Mouse (Mus musculus) A20 (cell line): ENCODE results near the gene Defb48.

Experiments
- DNase-seq: peaks from one replicate; pipeline ENCODE4 v3.0.0-alpha.2; 2011; ENCODE audit warnings: low read depth, low spot score

The Defb48 gene

DNA sequence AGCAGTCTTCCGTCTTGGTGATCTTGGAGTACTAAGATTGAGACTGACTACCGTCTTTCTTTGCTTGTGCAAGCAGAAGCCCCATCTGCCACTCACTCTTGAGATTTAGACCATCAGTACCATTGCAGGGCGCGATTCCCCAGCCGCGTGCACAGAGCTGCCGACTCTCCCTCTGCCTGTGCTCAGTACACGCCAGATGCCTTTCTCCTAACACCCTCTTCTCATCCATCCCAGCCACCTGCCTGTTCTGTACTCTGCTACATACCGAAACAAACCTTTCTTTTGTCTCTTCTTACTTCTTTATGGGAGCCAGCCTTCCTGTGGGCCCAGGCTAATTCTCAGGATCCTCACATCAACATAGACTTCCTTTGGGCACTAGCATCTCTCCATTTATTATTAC lies 48.9 kb downstream of the Defb48 start:
- no peak for DNase-seq

DNA sequence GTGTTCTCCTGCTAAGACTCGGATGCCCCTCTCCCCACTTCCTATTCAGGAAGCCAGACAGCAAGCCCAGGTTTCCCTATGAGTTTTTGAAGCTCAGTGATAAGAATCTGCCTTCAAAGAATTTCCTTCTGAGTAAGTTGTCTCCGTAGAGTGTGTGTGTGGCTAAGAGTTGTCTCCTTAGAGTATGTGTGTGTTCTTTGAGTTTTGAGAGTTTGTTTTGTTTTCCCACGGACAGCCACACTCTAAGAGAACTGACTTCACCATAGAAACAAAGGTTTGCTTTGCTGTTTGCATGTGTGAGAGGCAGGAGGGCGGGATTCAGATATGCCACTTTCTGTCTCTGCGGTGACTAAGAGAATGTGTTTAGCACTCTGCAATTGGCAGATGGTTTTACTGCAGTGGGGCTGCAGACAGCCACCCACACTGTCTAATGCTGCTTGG lies 56.2 kb downstream of the Defb48 start:
- no peak for DNase-seq
